Mouse (Mus musculus) midbrain, embryonic 13.5 days (tissue): Measurements from ENCODE around the gene B4galt3. TPM values are rescaled to one million over a fixed set of nuclear protein-coding genes. Genes with fewer than 3 reads are reported as not detected.
"Not testable (repeated sequence)": the region's sequence is repeated elsewhere in the genome, so short reads cannot be mapped to it uniquely, and the experiment has no call there.

Source experiments
- ATAC-seq: fragments of 200-750 bp; cut with Nextera tagmentation; 2 replicates; pipeline ENCODE4 v1.8.0; 2017; ENCODE audit warnings: mild to moderate bottlenecking, moderate TSS enrichment, moderate library complexity
- H3K27ac ChIP-seq: fragments of 300-500 bp; sonication (generic); 2 replicates; pipeline ENCODE4 v1.5.1; 2015; ENCODE audit warnings: inconsistent platforms, mild to moderate bottlenecking, moderate library complexity
- H3K27me3 ChIP-seq: fragments of 300-500 bp; sonication (generic); 2 replicates; pipeline ENCODE4 v1.6.1; 2015; ENCODE audit warnings: mild to moderate bottlenecking, inconsistent platforms
- H3K36me3 ChIP-seq: fragments of 300-500 bp; sonication (generic); 2 replicates; pipeline ENCODE4 v1.6.1; 2015; ENCODE audit warnings: mild to moderate bottlenecking, inconsistent platforms
- H3K4me1 ChIP-seq: fragments of 300-500 bp; sonication (generic); replicated peaks from 2 replicates; pipeline ENCODE4 v1.6.1; 2015; ENCODE audit warnings: inconsistent platforms
- H3K4me2 ChIP-seq: fragments of 300-500 bp; sonication (generic); replicated peaks from 2 replicates; pipeline ENCODE4 v1.6.1; 2015; ENCODE audit warnings: moderate library complexity, mild to moderate bottlenecking, inconsistent platforms
- H3K4me3 ChIP-seq: fragments of 300-500 bp; sonication (generic); replicated peaks from 2 replicates; pipeline ENCODE4 v1.5.1; 2015; ENCODE audit warnings: mild to moderate bottlenecking, inconsistent platforms
- H3K9ac ChIP-seq: fragments of 300-500 bp; sonication (generic); replicated peaks from 2 replicates; pipeline ENCODE4 v1.6.1; 2015; ENCODE audit warnings: mild to moderate bottlenecking, inconsistent platforms
- H3K9me3 ChIP-seq: fragments of 300-500 bp; sonication (generic); 2 replicates; pipeline ENCODE4 v1.6.1; 2016; ENCODE audit warnings: mild to moderate bottlenecking, inconsistent platforms
- WGBS: fragments of 180-500 bp; shearing (Covaris S2); methylation state at CpG from one replicate; pipeline ENCODE4 v1.1.7; 2015; 5-methylcytosine and 5-hydroxymethylcytosine counted together
- polyA plus RNA-seq: library from polyadenylated mRNA; unstranded; fragments of >200 nt; fragmentation: Nextera tagmentation; extraction: Ambion mirVana; gene quantifications from 2 replicates; pipeline ENCODE4 v1.2.1, GENCODE M21; 2015

The B4galt3 gene
- polyA plus RNA-seq, 1 experiment from 2014 or later = 99.0 TPM

GRCm38 (mm10) chr1:171231844-171232243, 38.3 kb upstream of the B4galt3 start:
- 76% methylated on average over 4 of the region's 4 CpGs for WGBS
- no peak for ATAC-seq
- H3K27me3 ChIP-seq = no peaks in the 10 kb centered on the region
- no peak overlapping the region for H3K27ac ChIP-seq
- peaks cover 34% of the 10 kb centered on the region for H3K36me3 ChIP-seq
- H3K9ac ChIP-seq = no peak overlapping the region
- H3K4me3 ChIP-seq = no peak overlapping the region
- no peaks in the 10 kb centered on the region for H3K9me3 ChIP-seq
- no peaks in the 10 kb centered on the region for H3K4me1 ChIP-seq
- no peak overlapping the region for H3K4me2 ChIP-seq

GRCm38 (mm10) chr1:171232348-171232747, 37.8 kb upstream of the B4galt3 start:
- H3K27ac ChIP-seq = no peak overlapping the region
- H3K4me1 ChIP-seq = no peaks in the 10 kb centered on the region
- H3K36me3 ChIP-seq = peaks cover 39% of the 10 kb centered on the region
- H3K4me2 ChIP-seq = no peak overlapping the region
- H3K27me3 ChIP-seq = no peaks in the 10 kb centered on the region
- H3K9me3 ChIP-seq = no peaks in the 10 kb centered on the region
- no peak for ATAC-seq
- no peak overlapping the region for H3K9ac ChIP-seq
- WGBS = 92% methylated on average over 5 of the region's 5 CpGs
- H3K4me3 ChIP-seq = no peak overlapping the region

GRCm38 (mm10) chr1:171232800-171233730, 37.1 kb upstream of the B4galt3 start:
- H3K4me2 ChIP-seq = no peak overlapping the region
- no peaks in the 10 kb centered on the region for H3K27me3 ChIP-seq
- H3K9ac ChIP-seq = no peak overlapping the region
- H3K4me1 ChIP-seq = no peaks in the 10 kb centered on the region
- peaks cover 47% of the 10 kb centered on the region for H3K36me3 ChIP-seq
- H3K9me3 ChIP-seq = no peaks in the 10 kb centered on the region
- WGBS = 82% methylated on average over 12 of the region's 12 CpGs
- no peak overlapping the region for H3K27ac ChIP-seq
- ATAC-seq = no peak
- H3K4me3 ChIP-seq = no peak overlapping the region

GRCm38 (mm10) chr1:171234126-171234525, 36.0 kb upstream of the B4galt3 start, which contains the start of gene Fcer1g:
TSS of gene Fcer1g (minus strand) at chr1:171234365.
- ATAC-seq = no peak
- no peaks in the 10 kb centered on the region for H3K27me3 ChIP-seq
- H3K4me3 ChIP-seq = no peak within 1 kb of the TSS
- no peak within 1 kb of the TSS for H3K27ac ChIP-seq
- H3K36me3 ChIP-seq = peaks cover 57% of the 10 kb centered on the region
- H3K4me2 ChIP-seq = no peak within 1 kb of the TSS
- no peaks in the 10 kb centered on the region for H3K9me3 ChIP-seq
- H3K9ac ChIP-seq = no peak within 1 kb of the TSS
- 92% methylated on average over 14 of the region's 14 CpGs for WGBS
- H3K4me1 ChIP-seq = no peaks in the 10 kb centered on the region

GRCm38 (mm10) chr1:171234538-171234937, 35.6 kb upstream of the B4galt3 start:
- Histone ChIP-seq H3K9ac (no peak overlapping the region), H3K27ac (no peak overlapping the region), H3K36me3 (peaks cover 60% of the 10 kb centered on the region), H3K4me2 (no peak overlapping the region), H3K9me3 (no peaks in the 10 kb centered on the region), H3K4me1 (no peaks in the 10 kb centered on the region), H3K4me3 (no peak overlapping the region), H3K27me3 (no peaks in the 10 kb centered on the region)
- ATAC-seq = no peak
- WGBS = 96% methylated on average over 4 of the region's 4 CpGs

- no peak overlapping the region for H3K27ac ChIP-seq
- H3K4me1 ChIP-seq = no peaks in the 10 kb centered on the region
- no peak overlapping the region for H3K4me3 ChIP-seq
- peaks cover 73% of the 10 kb centered on the region for H3K36me3 ChIP-seq
- ATAC-seq = no peak
- no peaks in the 10 kb centered on the region for H3K9me3 ChIP-seq
- 92% methylated on average over 4 of the region's 4 CpGs for WGBS
- no peak overlapping the region for H3K4me2 ChIP-seq
- H3K9ac ChIP-seq = no peak overlapping the region
- H3K27me3 ChIP-seq = no peaks in the 10 kb centered on the region
Measured at GRCm38 (mm10) chr1:171235791-171236190, 34.3 kb upstream of the B4galt3 start.

GRCm38 (mm10) chr1:171237438-171237837, 32.7 kb upstream of the B4galt3 start:
- H3K4me1 ChIP-seq = no peaks in the 10 kb centered on the region
- H3K4me3 ChIP-seq = no peak overlapping the region
- no peaks in the 10 kb centered on the region for H3K9me3 ChIP-seq
- no peak overlapping the region for H3K27ac ChIP-seq
- 71% methylated on average over 6 of the region's 6 CpGs for WGBS
- peaks cover 89% of the 10 kb centered on the region for H3K36me3 ChIP-seq
- H3K27me3 ChIP-seq = no peaks in the 10 kb centered on the region
- no peak overlapping the region for H3K9ac ChIP-seq
- no peak for ATAC-seq
- no peak overlapping the region for H3K4me2 ChIP-seq

GRCm38 (mm10) chr1:171238463-171238862, 31.7 kb upstream of the B4galt3 start:
- WGBS = 69% methylated on average over 14 of the region's 14 CpGs
- no peak; the same call in 1 of the 2 replicates for ATAC-seq
- H3K36me3 ChIP-seq = peaks cover 98% of the 10 kb centered on the region
- no peak overlapping the region for H3K27ac ChIP-seq
- H3K27me3 ChIP-seq = no peaks in the 10 kb centered on the region
- H3K9me3 ChIP-seq = no peaks in the 10 kb centered on the region
- no peak overlapping the region for H3K4me2 ChIP-seq
- no peaks in the 10 kb centered on the region for H3K4me1 ChIP-seq
- no peak overlapping the region for H3K4me3 ChIP-seq
- no peak overlapping the region for H3K9ac ChIP-seq

GRCm38 (mm10) chr1:171239992-171240744, 30.0 kb upstream of the B4galt3 start:
- no peak overlapping the region for H3K4me2 ChIP-seq
- 82% methylated on average over 15 of the region's 15 CpGs for WGBS
- no peaks in the 10 kb centered on the region for H3K4me1 ChIP-seq
- H3K27me3 ChIP-seq = no peaks in the 10 kb centered on the region
- no peak overlapping the region for H3K4me3 ChIP-seq
- no peak for ATAC-seq
- H3K27ac ChIP-seq = no peak overlapping the region
- H3K9me3 ChIP-seq = no peaks in the 10 kb centered on the region
- H3K9ac ChIP-seq = no peak overlapping the region
- H3K36me3 ChIP-seq = peaks cover 92% of the 10 kb centered on the region

GRCm38 (mm10) chr1:171240911-171241310, 29.2 kb upstream of the B4galt3 start:
- no peaks in the 10 kb centered on the region for H3K9me3 ChIP-seq
- WGBS = 93% methylated on average over 10 of the region's 10 CpGs
- H3K9ac ChIP-seq = no peak overlapping the region
- ATAC-seq = no peak
- peaks cover 6% of the 10 kb centered on the region for H3K4me1 ChIP-seq
- H3K36me3 ChIP-seq = peaks cover 86% of the 10 kb centered on the region
- H3K27ac ChIP-seq = no peak overlapping the region
- no peak overlapping the region for H3K4me3 ChIP-seq
- no peak overlapping the region for H3K4me2 ChIP-seq
- H3K27me3 ChIP-seq = no peaks in the 10 kb centered on the region

- H3K27ac ChIP-seq, H3K9ac ChIP-seq, H3K4me3 ChIP-seq, H3K9me3 ChIP-seq, ATAC-seq, H3K27me3 ChIP-seq, H3K4me2 ChIP-seq: not testable (repeated sequence)
- H3K4me1 ChIP-seq = peaks cover 12% of the 10 kb centered on the region
- 88% methylated on average over 12 of the region's 12 CpGs for WGBS
- H3K36me3 ChIP-seq = peaks cover 76% of the 10 kb centered on the region
Measured at GRCm38 (mm10) chr1:171241952-171242351, 28.2 kb upstream of the B4galt3 start.

- ATAC-seq = no peak
- Histone ChIP-seq H3K9ac (no peak overlapping the region), H3K27ac (no peak overlapping the region), H3K4me3 (peak overlapping the region; percentile 68; the same call in 1 of the 2 replicates), H3K9me3 (no peaks in the 10 kb centered on the region), H3K4me1 (peaks cover 34% of the 10 kb centered on the region), H3K27me3 (no peaks in the 10 kb centered on the region), H3K36me3 (peaks cover 43% of the 10 kb centered on the region), H3K4me2 (no peak overlapping the region)
- 95% methylated on average over 8 of the region's 8 CpGs for WGBS
Measured at GRCm38 (mm10) chr1:171245353-171245752, 24.8 kb upstream of the B4galt3 start.
